ENCODE assay signal across 10 mouse cellular contexts in genomic region chr5:121943472-121943871, GRCm38 (mm10).
DNase-seq lines count a peak whose midpoint lies in the region; TF ChIP-seq lines count a peak whose summit lies in the region.
"Had no signal": no experiment of that assay in that cellular context is flagged by ENCODE, and none has a peak within 500 bp of the region (broad histone marks: within the 10 kb centered on the region; RNA-seq: fewer than 3 reads in every experiment).

No protein-coding gene starts in this region.

- H3K27me3 ChIP-seq in C2C12 (ENCODE audit: control insufficient read depth, insufficient read depth, insufficient read length), result peaks cover 64% of the 10 kb centered on the region
- H3K27me3 ChIP-seq: embryonic facial prominence, embryonic 13.5 days had no signal

- H3K79me3 ChIP-seq in C2C12 (ENCODE audit: low read depth), result no peaks in the 10 kb centered on the region

- no peak overlapping the region for H3ac ChIP-seq in C2C12 (ENCODE audit: control insufficient read depth, insufficient read length, low read depth)

- H3K36me3 ChIP-seq in C2C12 (ENCODE audit: control insufficient read depth, insufficient read depth), result no peaks in the 10 kb centered on the region
- H3K36me3 ChIP-seq: embryonic facial prominence, embryonic 13.5 days had no signal

- peak; percentile 81 for TF ChIP-seq CTCF in layer of hippocampus, adult 2 months (conservative IDR thresholded peaks at IDR 0.05)
- TF ChIP-seq CTCF in C2C12 (IDR thresholded peaks at IDR 0.05; ENCODE audit: control insufficient read depth, insufficient read depth, insufficient read length), result peak; percentile 46

- no peak for DNase-seq in layer of hippocampus, adult 2 months (ENCODE audit: low spot score in 2 of 2)
- no peak for DNase-seq in layer of hippocampus, postnatal 25 days (ENCODE audit: extremely low spot score in 1 of 2, low spot score in 1 of 2)
- peak; percentile 30 for DNase-seq in MEL-GATA-1-ER (ENCODE audit: extremely low read depth, low read depth)
- peak; percentile 52 for DNase-seq in naive thymus-derived CD4-positive, alpha-beta T cell, adult 2 months (ENCODE audit: low read depth)
- no peak for DNase-seq in left cerebral cortex, adult 11 months (ENCODE audit: low spot score)
- no peak for DNase-seq in adrenal gland, postnatal 4 days (ENCODE audit: low spot score in 2 of 2)
- DNase-seq: adrenal gland, postnatal 10 days had no signal

- H3K4me3 ChIP-seq in layer of hippocampus, adult 2 months, result no peak overlapping the region
- no peak overlapping the region for H3K4me3 ChIP-seq in C2C12 (ENCODE audit: insufficient read depth, poor library complexity, severe bottlenecking)
- H3K4me3 ChIP-seq: embryonic facial prominence, embryonic 13.5 days; myocyte had no signal

- H3K79me2 ChIP-seq in C2C12 (ENCODE audit: control insufficient read depth, insufficient read depth), result no peaks in the 10 kb centered on the region

- H3K27ac ChIP-seq in layer of hippocampus, adult 2 months, result no peak overlapping the region
- H3K27ac ChIP-seq: embryonic facial prominence, embryonic 13.5 days had no signal

TF ChIP-seq in C2C12, 6 proteins besides CTCF, POLR2A, EP300 and RAD21:
- TF ChIP-seq FOSL1 (IDR thresholded peaks at IDR 0.05; ENCODE audit: insufficient read depth, low read length, poor library complexity, severe bottlenecking) (no peak), MYOG (IDR thresholded peaks at IDR 0.05; ENCODE audit: control insufficient read depth, extremely low read depth, insufficient read length) (no peak)

Comparison
In these comparisons a context has a peak if more than half of its experiments do, and no peak if none do; other contexts are left out.
1. DNase-seq: peak in MEL-GATA-1-ER (single experiment) and naive thymus-derived CD4-positive, alpha-beta T cell, adult 2 months (single experiment); none in layer of hippocampus, adult 2 months (0 of 2), layer of hippocampus, postnatal 25 days (0 of 2), left cerebral cortex, adult 11 months (single experiment) and adrenal gland, postnatal 4 days (0 of 2).